Mouse (Mus musculus) hindbrain, postnatal 0 days (tissue): ENCODE results near the gene Parvg. TPM values are rescaled to one million over a fixed set of nuclear protein-coding genes. Genes with fewer than 3 reads are reported as not detected.

ENCODE experiments used
- ATAC-seq: fragments of 200-750 bp; cut with Nextera tagmentation; 2 replicates; pipeline ENCODE4 v1.8.0; 2017; ENCODE audit warnings: mild to moderate bottlenecking, moderate TSS enrichment, moderate library complexity
- DNase-seq: peaks from one replicate; pipeline ENCODE4 v3.0.0-alpha.2; 2015; ENCODE audit warnings: low spot score
- H3K27ac ChIP-seq: fragments of 300-500 bp; sonication (generic); 2 replicates; pipeline ENCODE4 v1.5.1; 2014; ENCODE audit warnings: mild to moderate bottlenecking
- H3K27me3 ChIP-seq: fragments of 300-500 bp; sonication (generic); 2 replicates; pipeline ENCODE4 v1.6.1; 2014; ENCODE audit warnings: low read length, mixed read lengths; ENCODE audit not compliant: insufficient read depth
- H3K36me3 ChIP-seq: fragments of 300-500 bp; sonication (generic); 2 replicates; pipeline ENCODE4 v1.6.1; 2014; ENCODE audit warnings: low read length, mixed read lengths; ENCODE audit not compliant: insufficient read depth
- H3K4me1 ChIP-seq: fragments of 300-500 bp; sonication (generic); 2 replicates; pipeline ENCODE4 v1.6.1; 2014; ENCODE audit warnings: antibody characterized with exemption, low read length, mixed read lengths; ENCODE audit not compliant: insufficient read depth
- H3K4me2 ChIP-seq: fragments of 300-500 bp; sonication (generic); 2 replicates; pipeline ENCODE4 v1.6.1; 2014; ENCODE audit warnings: low read depth, mild to moderate bottlenecking, low read length, moderate library complexity, mixed read lengths
- H3K4me3 ChIP-seq: fragments of 300-500 bp; sonication (generic); 2 replicates; pipeline ENCODE4 v1.5.1; 2014; ENCODE audit warnings: low read length
- H3K9ac ChIP-seq: fragments of 300-500 bp; sonication (generic); replicated peaks from 2 replicates; pipeline ENCODE4 v1.6.1; 2014; ENCODE audit warnings: mild to moderate bottlenecking, low read length, moderate library complexity, mixed read lengths
- H3K9me3 ChIP-seq: fragments of 300-500 bp; sonication (generic); 2 replicates; pipeline ENCODE4 v1.6.1; 2016; ENCODE audit warnings: low read length, mixed read lengths
- CTCF ChIP-seq: IDR thresholded peaks from 2 replicates; pipeline ENCODE4 v1.5.1; 2016; ENCODE audit warnings: antibody characterized with exemption, control low read depth, low read depth
- WGBS: fragments of 180-500 bp; shearing (Covaris S2); extraction: QIAGEN DNeasy Blood & Tissue Kit; methylation state at CpG from one replicate; pipeline ENCODE4 v1.1.7; 2014; 5-methylcytosine and 5-hydroxymethylcytosine counted together
- polyA plus RNA-seq: library from polyadenylated mRNA; unstranded; fragments of >200 nt; fragmentation: Nextera tagmentation; extraction: Ambion mirVana; gene quantifications from 2 replicates; pipeline ENCODE4 v1.2.1, GENCODE M21; 2015
- total RNA-seq: library from RNA; depleted of rRNA; stranded (reverse); fragments of >200 nt; gene quantifications from 2 replicates; pipeline ENCODE4 v1.2.3, GENCODE M21; 2014

The Parvg gene
- total and polyA plus RNA-seq, 2 experiments from 2014 or later: 1.4 to 1.9 TPM

GRCm38 (mm10) chr15:84348769-84349168 is 24.9 kb downstream of the Parvg start:
- Histone ChIP-seq H3K36me3 (no peaks in the 10 kb centered on the region), H3K4me3 (no peak overlapping the region), H3K9me3 (no peaks in the 10 kb centered on the region), H3K27me3 (no peaks in the 10 kb centered on the region), H3K9ac (no peak overlapping the region), H3K4me1 (peaks cover 11% of the 10 kb centered on the region), H3K27ac (no peak overlapping the region), H3K4me2 (no peak overlapping the region)
- WGBS: 95% methylated on average over 4 of the region's 4 CpGs
- DNase-seq (no peak), ATAC-seq (no peak)
- TF ChIP-seq CTCF: peak; percentile 45

DNA sequence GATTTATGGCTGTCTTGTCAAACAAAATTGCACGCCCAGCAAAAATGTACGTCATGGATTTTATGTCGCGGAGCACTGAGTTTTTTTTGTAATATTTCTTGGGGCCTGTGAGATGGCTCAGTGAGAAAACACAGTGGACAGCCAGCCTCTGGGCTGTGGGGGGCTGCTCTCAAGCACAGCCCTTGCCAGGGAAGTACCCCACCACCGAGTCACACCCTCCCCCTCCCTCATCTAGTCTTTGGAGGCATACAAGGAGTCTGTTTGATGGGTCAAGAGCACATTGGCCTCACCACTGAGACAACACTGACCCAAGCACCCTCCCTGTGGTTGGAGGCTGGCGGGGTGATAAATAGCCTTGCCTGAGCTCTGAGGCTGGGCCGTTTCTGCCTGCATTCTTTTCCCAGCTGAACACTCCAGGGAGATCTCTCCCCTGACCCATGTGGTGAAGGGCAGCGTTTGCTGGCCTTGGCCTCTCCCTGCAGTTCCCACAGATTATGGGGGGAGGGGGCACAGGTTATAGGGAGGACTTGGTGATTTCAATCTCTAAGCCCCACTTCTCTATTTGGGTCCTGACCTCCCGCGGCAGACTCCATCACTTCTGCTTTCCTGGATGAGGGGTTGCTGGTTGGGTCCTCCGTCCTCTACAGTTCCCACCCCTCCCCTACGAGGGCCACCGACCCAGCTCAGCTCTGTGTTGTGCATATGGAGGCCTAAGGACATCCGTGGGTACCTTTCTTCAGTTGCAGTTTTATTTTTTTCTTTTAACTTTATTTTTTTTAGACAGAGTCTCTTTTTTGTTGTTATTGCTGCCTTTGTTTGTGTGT is 26.3 kb downstream of the Parvg start:
- DNase-seq: no peak
- Histone ChIP-seq H3K4me1 (peaks cover 11% of the 10 kb centered on the region), H3K36me3 (no peaks in the 10 kb centered on the region), H3K4me3 (no peak overlapping the region), H3K9me3 (no peaks in the 10 kb centered on the region), H3K27me3 (no peaks in the 10 kb centered on the region), H3K4me2 (no peak overlapping the region), H3K9ac (no peak overlapping the region), H3K27ac (no peak overlapping the region)
- ATAC-seq: no peak
- no peak for TF ChIP-seq CTCF
- 43% methylated on average over 14 of the region's 14 CpGs for WGBS

DNA sequence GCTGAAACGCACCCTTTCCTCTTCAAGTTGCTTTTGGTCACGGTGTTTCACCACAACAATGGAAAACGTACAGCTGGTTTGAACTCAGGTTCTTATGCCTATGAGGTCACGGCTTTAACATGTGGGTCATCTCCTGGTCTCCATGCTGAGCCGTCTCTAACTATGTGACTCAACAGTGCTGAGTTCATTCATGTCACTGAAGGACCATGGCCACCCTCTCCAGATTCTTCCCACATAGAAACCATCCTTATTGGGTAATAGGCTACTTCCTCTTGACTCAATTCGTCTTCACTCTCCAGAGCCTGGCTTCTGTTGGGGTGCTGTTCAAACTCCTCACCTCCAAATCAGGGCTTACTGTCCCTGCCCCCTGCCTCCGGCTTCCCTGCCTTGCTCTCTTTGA is 27.5 kb downstream of the Parvg start:
- H3K9ac ChIP-seq: no peak overlapping the region
- H3K27ac ChIP-seq: no peak overlapping the region
- ATAC-seq (no peak), DNase-seq (no peak)
- no peaks in the 10 kb centered on the region for H3K27me3 ChIP-seq
- H3K36me3 ChIP-seq: no peaks in the 10 kb centered on the region
- H3K4me2 ChIP-seq: no peak overlapping the region
- no peak overlapping the region for H3K4me3 ChIP-seq
- H3K9me3 ChIP-seq: no peaks in the 10 kb centered on the region
- peaks cover 11% of the 10 kb centered on the region for H3K4me1 ChIP-seq
- no peak for TF ChIP-seq CTCF
- 85% methylated on average over 7 of the region's 7 CpGs for WGBS

DNA sequence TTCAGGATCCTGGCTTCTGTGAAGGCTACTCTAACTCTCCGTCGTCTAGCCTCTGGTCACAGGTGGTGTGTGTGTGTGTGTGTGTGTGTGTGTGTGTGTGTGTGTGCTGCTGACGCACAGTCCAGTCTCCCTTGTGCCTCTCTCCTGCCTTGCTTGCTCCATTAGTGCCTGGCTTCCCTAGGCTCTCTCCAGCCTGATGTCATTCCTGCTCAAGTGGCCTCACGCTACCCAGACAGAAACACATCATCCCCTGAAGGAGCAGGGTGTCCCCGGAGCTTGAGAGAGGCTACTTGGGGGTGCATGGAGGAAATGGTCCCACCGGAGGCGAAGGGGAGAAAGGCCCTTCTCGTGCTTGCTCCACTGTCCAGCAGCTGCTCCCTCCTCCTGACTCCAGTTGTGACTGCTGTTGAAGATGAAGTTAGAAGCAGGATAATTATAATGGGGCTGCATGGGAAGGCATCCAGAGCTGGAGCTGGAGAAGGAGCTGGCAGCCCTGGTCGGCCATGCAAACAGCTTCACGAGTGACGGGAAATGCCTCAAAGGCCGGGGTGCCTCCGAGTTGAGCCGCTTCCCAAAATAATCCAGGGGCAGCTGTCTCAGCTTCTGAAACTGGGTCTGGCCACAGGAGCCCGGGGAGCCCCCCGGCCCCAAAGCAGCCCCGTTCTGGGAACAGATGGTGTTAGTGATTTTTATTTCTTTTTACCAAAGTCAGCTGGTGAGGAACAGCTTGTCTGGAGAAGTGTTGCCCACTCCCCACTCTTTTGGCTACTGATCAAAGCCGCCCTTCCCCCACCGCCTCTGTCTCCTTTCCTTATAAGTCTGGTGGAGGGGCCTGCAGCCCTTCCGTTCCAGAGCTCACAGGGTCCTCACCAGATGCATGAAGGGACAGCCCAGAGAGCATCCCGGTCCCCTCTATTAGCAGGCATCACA is 28.4 kb downstream of the Parvg start:
- DNase-seq: peak; percentile 75
- Histone ChIP-seq H3K4me1 (peaks cover 11% of the 10 kb centered on the region), H3K27ac (peak overlapping the region; percentile 62), H3K27me3 (no peaks in the 10 kb centered on the region), H3K9me3 (no peaks in the 10 kb centered on the region), H3K4me2 (no peak overlapping the region), H3K36me3 (no peaks in the 10 kb centered on the region), H3K9ac (no peak overlapping the region), H3K4me3 (no peak overlapping the region)
- peak; percentile 56 for ATAC-seq
- no peak for TF ChIP-seq CTCF
- 49% methylated on average over 21 of the region's 21 CpGs for WGBS

DNA sequence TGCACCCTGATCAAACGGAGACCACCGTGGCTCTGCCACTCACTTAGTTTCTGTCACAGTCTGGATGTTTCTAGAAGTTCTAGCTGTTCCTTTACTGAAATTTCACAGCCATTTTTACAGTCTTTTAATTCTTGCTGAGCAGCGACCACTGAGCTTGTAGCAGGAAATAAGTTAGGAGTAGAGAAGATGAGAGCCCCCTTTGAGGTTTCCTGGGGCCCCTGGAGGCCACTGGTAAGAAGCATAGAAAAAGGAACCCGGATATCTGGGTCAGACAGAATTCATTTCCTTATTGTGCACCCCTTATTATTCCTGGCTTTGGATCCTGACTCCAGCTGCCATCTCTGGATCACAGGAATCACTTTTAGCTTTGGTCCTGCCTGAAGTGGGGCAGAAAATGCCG is 31.3 kb downstream of the Parvg start:
- H3K4me1 ChIP-seq: peaks cover 11% of the 10 kb centered on the region
- H3K9ac ChIP-seq: no peak overlapping the region
- H3K27ac ChIP-seq: no peak overlapping the region
- H3K4me2 ChIP-seq: no peak overlapping the region
- WGBS: 80% methylated on average over 5 of the region's 5 CpGs
- ATAC-seq (no peak), DNase-seq (no peak)
- no peaks in the 10 kb centered on the region for H3K36me3 ChIP-seq
- H3K4me3 ChIP-seq: no peak overlapping the region
- no peak for TF ChIP-seq CTCF
- no peaks in the 10 kb centered on the region for H3K9me3 ChIP-seq
- no peaks in the 10 kb centered on the region for H3K27me3 ChIP-seq

DNA sequence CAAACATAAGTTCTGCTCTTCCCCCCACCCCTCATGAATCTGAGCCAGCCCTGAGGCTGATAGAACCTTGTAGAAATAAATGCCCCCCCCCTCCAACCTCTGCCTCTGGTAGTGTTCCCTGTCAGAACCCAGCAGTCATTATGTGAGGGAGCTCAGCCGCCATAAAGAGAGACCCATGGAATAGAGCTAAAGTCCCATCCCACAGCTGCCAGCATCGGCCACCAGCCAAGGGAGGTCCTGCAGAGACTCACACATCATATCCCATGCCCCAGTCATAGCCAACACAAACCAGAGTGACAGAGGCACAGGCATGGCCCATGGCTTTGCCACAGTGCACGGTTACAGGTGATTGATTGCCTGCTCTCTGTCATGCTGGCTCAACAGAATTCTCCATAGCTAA is 40.9 kb downstream of the Parvg start:
- Histone ChIP-seq H3K9ac (no peak overlapping the region), H3K4me1 (peaks cover 8% of the 10 kb centered on the region), H3K27ac (no peak overlapping the region), H3K4me2 (no peak overlapping the region), H3K9me3 (no peaks in the 10 kb centered on the region), H3K36me3 (no peaks in the 10 kb centered on the region), H3K4me3 (no peak overlapping the region), H3K27me3 (no peaks in the 10 kb centered on the region)
- DNase-seq (no peak), ATAC-seq (no peak)
- no peak for TF ChIP-seq CTCF
- whole genome bisulfite sequencing: 70% methylated on average over 3 of the region's 3 CpGs
